Mouse (Mus musculus) right cerebral cortex, postnatal 25 days (tissue): ENCODE data around the gene Hist3h2a.
A peak's percentile ranks its signal among the peaks of the same experiment; 100 is the strongest.

Experiments used
- DNase-seq: peaks from one replicate; pipeline ENCODE4 v3.0.0; 2022

Hist3h2a gene

DNA sequence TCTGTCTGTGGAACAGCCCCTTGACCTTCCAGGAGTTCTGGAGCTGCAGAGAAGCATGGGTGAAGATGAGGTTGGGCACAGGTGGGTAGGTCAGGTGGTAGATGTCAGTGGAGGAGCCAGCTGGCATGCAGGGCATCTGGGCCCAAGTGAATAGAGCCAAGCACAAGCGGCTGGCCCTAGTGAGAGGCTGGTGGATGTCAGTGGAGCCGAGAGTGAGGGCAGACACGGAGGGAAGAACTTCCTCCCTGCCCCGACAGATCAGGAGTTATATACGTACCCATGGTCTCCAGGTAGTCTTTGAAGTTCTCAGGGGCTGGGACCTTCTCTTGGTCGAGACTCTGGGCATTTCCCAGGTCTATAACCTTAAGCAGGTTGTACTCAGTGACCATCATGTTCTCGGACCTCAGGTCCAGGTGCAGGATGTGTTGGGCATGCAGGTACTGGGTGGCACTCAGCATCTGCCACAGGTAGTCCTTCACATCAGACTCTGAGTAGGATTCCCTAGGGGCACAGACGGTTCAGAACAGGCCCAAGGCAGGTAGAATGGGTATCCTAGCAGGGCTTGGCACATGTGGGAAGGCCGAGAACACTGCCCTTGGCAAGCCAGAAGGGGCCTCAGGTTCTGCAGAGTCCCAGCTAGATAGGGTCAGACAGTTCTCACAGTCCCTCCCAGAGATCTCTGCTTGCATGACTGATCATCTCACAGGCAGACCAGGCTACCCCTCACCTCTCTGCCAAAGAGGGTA lies 40.7 kb downstream of the Hist3h2a start:
- DNase-seq, result no peak

DNA sequence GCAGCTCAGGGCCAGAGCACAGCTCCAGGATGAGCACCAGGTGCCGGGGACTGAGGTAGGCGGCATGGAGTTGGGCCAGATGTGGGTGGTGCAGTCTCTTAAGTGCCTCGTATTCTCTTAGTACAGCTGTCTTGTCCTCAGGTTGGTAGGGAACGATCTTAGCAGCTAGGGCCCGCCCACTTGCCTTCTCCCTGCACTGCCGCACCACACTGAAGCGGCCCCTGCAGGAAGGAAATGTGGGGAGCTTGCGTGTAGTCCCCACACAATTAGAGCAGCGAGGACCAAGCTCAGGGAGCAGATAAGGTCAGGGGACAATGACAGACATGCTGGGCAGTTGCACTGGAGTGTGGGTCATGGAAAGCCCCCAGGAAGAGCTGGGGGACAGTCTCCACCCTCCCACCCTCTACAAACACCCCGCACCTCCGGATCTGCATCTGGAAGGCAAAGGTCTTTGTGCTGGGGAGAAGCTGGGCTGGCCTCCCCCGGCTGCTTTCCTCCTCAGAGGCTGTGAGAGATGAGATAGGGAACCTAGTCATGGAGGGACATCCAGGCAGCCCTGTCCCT lies 41.4 kb downstream of the Hist3h2a start:
- DNase-seq, result no peak

DNA sequence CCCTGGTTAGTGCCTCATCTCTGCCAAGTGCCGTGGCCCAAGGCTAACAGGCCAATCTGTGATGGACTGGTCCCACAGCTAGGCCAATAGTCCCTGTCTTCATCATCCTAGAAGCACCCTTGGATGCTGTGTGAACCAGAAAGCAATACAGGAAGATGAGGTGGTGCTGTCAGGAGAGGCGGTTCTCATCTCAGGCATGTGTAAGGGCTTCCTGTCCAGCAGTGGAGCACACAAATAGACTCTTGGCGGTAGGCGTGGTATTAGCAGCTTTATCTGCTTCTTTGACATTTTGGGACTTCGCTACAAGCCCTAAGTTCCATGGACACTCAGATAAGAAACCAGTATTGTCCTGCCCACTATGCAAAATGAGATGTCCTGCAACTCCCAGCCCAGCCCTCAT lies 43.1 kb downstream of the Hist3h2a start:
- no peak for DNase-seq

DNA sequence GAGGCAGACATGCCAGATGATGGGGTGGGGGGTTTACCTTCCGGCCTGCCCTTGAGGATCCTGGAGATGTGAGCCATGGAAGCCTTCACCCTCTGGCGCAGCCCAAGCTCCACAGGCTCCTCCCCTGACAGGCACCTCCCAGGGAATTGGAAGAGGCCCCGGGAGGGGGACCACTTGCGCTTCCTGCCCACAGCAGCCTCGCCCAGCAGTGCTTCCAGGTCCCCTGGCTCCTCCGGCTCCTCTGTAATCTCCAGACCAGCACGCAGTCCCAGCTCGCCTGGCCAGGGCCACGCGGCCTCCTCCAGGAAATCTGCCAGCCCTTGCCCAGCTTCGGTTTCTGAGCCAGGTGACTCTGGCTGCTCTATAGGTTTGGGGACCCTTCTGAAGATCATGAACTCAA lies 44.7 kb downstream of the Hist3h2a start:
- DNase-seq, result no peak

DNA sequence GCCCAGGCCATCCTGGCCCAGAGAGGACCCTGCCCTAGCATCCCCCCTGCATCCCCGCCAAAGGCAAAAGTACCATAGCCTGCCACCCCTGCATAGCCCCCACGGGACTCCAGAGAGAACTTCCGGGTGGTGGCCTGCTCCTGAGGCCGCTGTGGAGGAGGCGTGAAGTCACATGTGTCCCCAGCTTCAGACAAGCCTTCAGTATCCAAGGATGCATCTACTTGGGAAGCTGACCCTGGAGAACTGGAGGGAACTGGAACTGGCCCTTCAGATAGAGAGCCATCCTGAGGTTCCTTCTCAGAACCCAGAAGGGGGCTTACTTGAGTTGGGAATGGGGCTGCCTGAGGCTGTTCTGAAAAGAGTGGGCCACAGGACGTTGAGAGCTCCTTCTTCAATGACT lies 45.3 kb downstream of the Hist3h2a start:
- DNase-seq, result no peak

DNA sequence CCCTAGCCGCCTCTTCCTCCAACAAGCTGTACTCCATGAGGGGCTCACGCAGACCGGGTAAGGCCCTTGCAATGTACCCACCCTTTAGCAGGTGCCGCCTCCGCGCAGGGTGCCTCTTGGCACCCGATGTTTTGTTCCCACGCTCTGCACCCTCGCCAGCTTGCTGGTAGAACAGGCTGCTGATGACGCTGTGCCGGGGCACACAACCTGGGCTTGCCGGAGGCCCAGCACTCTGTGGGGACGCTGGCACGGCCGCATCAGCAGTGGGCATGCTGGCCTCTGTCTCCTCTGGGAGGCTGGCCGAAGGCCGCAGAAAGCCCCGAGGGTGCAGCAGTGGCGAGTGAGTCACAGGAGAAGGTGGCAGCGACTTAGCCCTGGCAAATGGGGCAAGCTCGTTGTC lies 46.1 kb downstream of the Hist3h2a start:
- DNase-seq, result peak; percentile 51

DNA sequence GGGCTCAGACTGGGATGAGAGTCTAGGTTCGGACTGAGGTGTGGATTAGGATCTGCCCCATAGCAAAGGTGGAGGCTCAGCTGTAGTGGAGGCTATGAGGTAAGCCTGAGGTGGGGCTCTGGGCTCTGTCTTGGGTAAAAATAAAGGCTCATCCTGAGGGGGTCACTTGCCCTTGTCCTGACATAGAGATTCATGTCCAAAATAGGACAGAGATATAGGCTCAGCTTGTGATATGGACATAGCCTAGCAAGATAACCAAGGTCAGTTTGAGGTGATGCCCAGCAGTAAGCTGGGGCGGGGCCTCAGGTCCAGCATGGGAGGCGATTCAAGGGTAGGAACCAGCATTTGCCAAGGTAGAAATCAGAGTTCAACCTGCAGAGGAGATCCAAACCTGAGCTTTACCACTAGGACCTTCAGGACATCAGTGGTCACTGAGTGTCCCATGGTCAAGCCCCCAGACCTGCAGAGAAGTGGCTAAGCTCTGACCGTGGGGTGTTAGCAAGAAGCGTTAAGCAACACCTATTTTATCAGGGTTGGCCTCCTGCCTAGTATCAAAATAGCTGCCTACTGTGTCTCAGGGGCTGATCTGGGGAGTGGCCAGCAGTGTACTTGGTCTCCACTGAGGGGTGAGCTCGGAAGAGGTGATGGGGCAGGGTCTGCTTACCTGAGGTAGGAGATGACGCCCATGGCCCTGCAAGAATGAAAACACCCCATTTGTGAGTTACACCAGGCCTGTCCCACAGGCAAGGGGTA lies 48.0 kb downstream of the Hist3h2a start:
- no peak for DNase-seq
